Mouse (Mus musculus) MEL (cell line): Measurements from ENCODE around the gene Gm10563. TPM values are rescaled to one million over a fixed set of nuclear protein-coding genes. Genes with fewer than 3 reads are reported as not detected.

Experiments
- DNase-seq: peaks from one replicate; pipeline ENCODE4 v3.0.0; 2011; ENCODE audit warnings: low read depth, low spot score
- H3K27ac ChIP-seq: 2 replicates; pipeline ENCODE4 v1.5.1; 2012; ENCODE audit warnings: low read depth, mild to moderate bottlenecking, control low read depth, low read length, moderate library complexity; ENCODE audit not compliant: control insufficient read depth
- H3K27me3 ChIP-seq, 2 experiments: fragments of 150-350 bp in 1 of 2; sonication (generic) in 1 of 2; 2 replicates each; pipeline ENCODE4 v1.6.1; 2012; ENCODE audit warnings: low read length in 2 of 2, mild to moderate bottlenecking in 2 of 2, improper control_type of control experiment in 1 of 2, moderate library complexity in 1 of 2; ENCODE audit not compliant: insufficient read depth in 2 of 2, control insufficient read depth in 1 of 2
- H3K36me3 ChIP-seq, 2 experiments: 2 replicates each; pipeline ENCODE4 v1.6.1; 2012 to 2014; ENCODE audit warnings: low read length in 2 of 2, improper control_type of control experiment in 1 of 2, inconsistent platforms in 1 of 2, mild to moderate bottlenecking in 1 of 2; ENCODE audit not compliant: insufficient read depth in 2 of 2, control insufficient read depth in 1 of 2
- H3K4me1 ChIP-seq, 2 experiments: fragments of 150-350 bp in 1 of 2; sonication (generic) in 1 of 2; 2 replicates each; pipeline ENCODE4 v1.6.1; 2012; ENCODE audit warnings: low read length in 2 of 2, improper control_type of control experiment in 1 of 2, mild to moderate bottlenecking in 1 of 2; ENCODE audit not compliant: insufficient read depth in 2 of 2, control insufficient read depth in 1 of 2
- H3K4me3 ChIP-seq, 2 experiments: fragments of 150-350 bp in 1 of 2; sonication (generic) in 1 of 2; 2 replicates each; pipeline ENCODE4 v1.5.1; 2012; ENCODE audit warnings: low read depth in 2 of 2, low read length in 2 of 2, mild to moderate bottlenecking in 2 of 2, moderate library complexity in 2 of 2, control low read depth in 1 of 2, improper control_type of control experiment in 1 of 2; ENCODE audit not compliant: control insufficient read depth in 1 of 2, insufficient read depth in 1 of 2
- H3K79me2 ChIP-seq: 2 replicates; pipeline ENCODE4 v1.6.1; 2012; ENCODE audit warnings: mild to moderate bottlenecking, low read length, moderate library complexity; ENCODE audit not compliant: control insufficient read depth, poor library complexity, insufficient read depth
- H3K9ac ChIP-seq: 2 replicates; pipeline ENCODE4 v1.6.1; 2012; ENCODE audit warnings: low read depth, mild to moderate bottlenecking, control low read depth, low read length, moderate library complexity; ENCODE audit not compliant: control insufficient read depth, poor library complexity, severe bottlenecking
- H3K9me3 ChIP-seq: fragments of 150-350 bp; sonication (generic); replicated peaks from 2 replicates; pipeline ENCODE4 v1.6.1; 2012; ENCODE audit warnings: mild to moderate bottlenecking, low read length, improper control_type of control experiment, moderate library complexity; ENCODE audit not compliant: insufficient read depth
- BHLHE40 ChIP-seq: IDR thresholded peaks from 2 replicates; pipeline ENCODE4 v1.6.1; 2012; ENCODE audit warnings: low read depth, mild to moderate bottlenecking, inconsistent platforms, low read length, improper control_type of control experiment, borderline replicate concordance
- CHD1 ChIP-seq: IDR thresholded peaks from 2 replicates; pipeline ENCODE4 v1.6.1; 2012; ENCODE audit warnings: low read depth, mild to moderate bottlenecking, inconsistent platforms, low read length, improper control_type of control experiment
- CHD2 ChIP-seq: IDR thresholded peaks from 2 replicates; pipeline ENCODE4 v1.6.1; 2011; ENCODE audit warnings: low read length, improper control_type of control experiment
- GABPA ChIP-seq: IDR thresholded peaks from 2 replicates; pipeline ENCODE4 v1.6.1; 2012; ENCODE audit warnings: low read depth, mild to moderate bottlenecking, inconsistent platforms, low read length, improper control_type of control experiment, moderate library complexity
- GATA1 ChIP-seq: IDR thresholded peaks from 2 replicates; pipeline ENCODE4 v1.6.1; 2011; ENCODE audit warnings: low read depth, low read length, improper control_type of control experiment
- HCFC1 ChIP-seq: IDR thresholded peaks from 2 replicates; pipeline ENCODE4 v1.6.1; 2012; ENCODE audit warnings: low read depth, mild to moderate bottlenecking, inconsistent platforms, low read length, improper control_type of control experiment, moderate library complexity
- KAT2A ChIP-seq: conservative IDR thresholded peaks from 2 replicates; pipeline ENCODE4 v1.6.1; 2012; ENCODE audit warnings: low read depth, low read length, improper control_type of control experiment, inconsistent platforms
- MAFK ChIP-seq: IDR thresholded peaks from 2 replicates; pipeline ENCODE4 v1.6.1; 2011; ENCODE audit warnings: low read depth, mild to moderate bottlenecking, low read length, improper control_type of control experiment, borderline replicate concordance
- MAX ChIP-seq: IDR thresholded peaks from 2 replicates; pipeline ENCODE4 v1.6.1; 2011; ENCODE audit warnings: low read length, improper control_type of control experiment
- MEF2A ChIP-seq: IDR thresholded peaks from 2 replicates; pipeline ENCODE4 v1.6.1; 2014; ENCODE audit warnings: low read depth, mild to moderate bottlenecking, inconsistent platforms, low read length, improper control_type of control experiment; ENCODE audit not compliant: poor library complexity, insufficient replicate concordance, severe bottlenecking; ENCODE audit errors: extremely low read depth
- MXI1 ChIP-seq: IDR thresholded peaks from 2 replicates; pipeline ENCODE4 v1.6.1; 2011; ENCODE audit warnings: mild to moderate bottlenecking, low read depth, low read length, improper control_type of control experiment
- NRF1 ChIP-seq: IDR thresholded peaks from 2 replicates; pipeline ENCODE4 v1.6.1; 2014; ENCODE audit warnings: low read depth, mild to moderate bottlenecking, inconsistent platforms, low read length, improper control_type of control experiment, moderate library complexity; ENCODE audit not compliant: poor library complexity, insufficient read depth, severe bottlenecking
- POLR2A ChIP-seq, 2 experiments: IDR thresholded peaks; 2 replicates each; pipeline ENCODE4 v1.6.1; 2011 to 2012; ENCODE audit warnings: low read length in 2 of 2, mild to moderate bottlenecking in 2 of 2, control low read depth in 1 of 2, improper control_type of control experiment in 1 of 2, low read depth in 1 of 2, moderate library complexity in 1 of 2; ENCODE audit not compliant: control insufficient read depth in 1 of 2, insufficient read depth in 1 of 2, poor library complexity in 1 of 2
- POLR2AphosphoS2 ChIP-seq: IDR thresholded peaks from 2 replicates; pipeline ENCODE4 v1.6.1; 2011; ENCODE audit warnings: low read length, improper control_type of control experiment
- POLR2AphosphoS5 ChIP-seq: IDR thresholded peaks from 2 replicates; pipeline ENCODE4 v1.6.1; 2012; ENCODE audit warnings: low read depth, borderline replicate concordance, mild to moderate bottlenecking, inconsistent platforms, low read length, moderate library complexity, mixed read lengths
- SIN3A ChIP-seq: IDR thresholded peaks from 2 replicates; pipeline ENCODE4 v1.6.1; 2012; ENCODE audit warnings: low read length, improper control_type of control experiment, inconsistent platforms
- TBP ChIP-seq: IDR thresholded peaks from 2 replicates; pipeline ENCODE4 v1.8.0; 2011; ENCODE audit warnings: low read depth, low read length, improper control_type of control experiment
- USF1 ChIP-seq: IDR thresholded peaks from 2 replicates; pipeline ENCODE4 v1.6.1; 2014; ENCODE audit warnings: low read depth, mild to moderate bottlenecking, inconsistent platforms, low read length, improper control_type of control experiment, moderate library complexity
- ZC3H11A ChIP-seq: IDR thresholded peaks from 2 replicates; pipeline ENCODE4 v1.6.1; 2012; ENCODE audit warnings: low read depth, mild to moderate bottlenecking, inconsistent platforms, low read length, improper control_type of control experiment
- polyA plus RNA-seq, 2 experiments: library from polyadenylated mRNA; stranded (reverse) in 1 of 2; unstranded in 1 of 2; fragments of >175 nt in 1 of 2; fragments of >200 nt in 1 of 2; gene quantifications; 2 replicates each; pipeline versions ENCODE4 v1.2.1 to v1.2.4; 2012; ENCODE audit warnings: low replicate concordance in 2 of 2, low read depth in 1 of 2; ENCODE audit not compliant: insufficient read length in 2 of 2, insufficient read depth in 1 of 2, missing spikeins in 1 of 2
- total RNA-seq: library from RNA; depleted of rRNA; stranded (reverse); fragments of 300-350 nt; gene quantifications from 2 replicates; pipeline ENCODE4 v1.2.3, GENCODE M21; 2012

Gene Gm10563
- total and polyA plus RNA-seq, 3 experiments = not detected

- Histone ChIP-seq H3K79me2 (no peaks in the 10 kb centered on the region), H3K4me3 (no peak overlapping the region), H3K4me1 (peaks cover 0 to 8% of the 10 kb centered on the region in 2 experiments; a peak in 1 of 4 replicates), H3K9ac (no peak overlapping the region), H3K27ac (no peak overlapping the region), H3K9me3 (no peaks in the 10 kb centered on the region), H3K27me3 (no peaks in the 10 kb centered on the region), H3K36me3 (no peaks in the 10 kb centered on the region; a peak in 1 of 4 replicates)
- TF ChIP-seq MAFK (no peak), SIN3A (no peak), CHD2 (no peak), KAT2A (no peak), POLR2A (IDR thresholded peaks at IDR 0.05; ENCODE audit: control insufficient read depth in 1 of 2, insufficient read depth in 1 of 2, low read depth in 1 of 2, low read length in 2 of 2, poor library complexity in 1 of 2) (no peak), MEF2A (no peak), HCFC1 (no peak)
- DNase-seq = no peak
Measured at GRCm38 (mm10) chr4:155658961-155659360, 13.8 kb upstream of the Gm10563 start.

- H3K9me3 ChIP-seq = no peaks in the 10 kb centered on the region
Measured at GRCm38 (mm10) chr4:155656214-155656751, 11.1 kb upstream of the Gm10563 start.

More at GRCm38 (mm10) chr4:155656214-155656751, 11.1 kb upstream of the Gm10563 start:
- Histone ChIP-seq H3K27ac (no peak overlapping the region), H3K79me2 (no peaks in the 10 kb centered on the region), H3K4me3 (no peak overlapping the region), H3K4me1 (peaks cover 0 to 8% of the 10 kb centered on the region in 2 experiments; a peak in 1 of 4 replicates), H3K9ac (no peak overlapping the region), H3K36me3 (no peaks in the 10 kb centered on the region), H3K27me3 (no peaks in the 10 kb centered on the region)
- TF ChIP-seq ZC3H11A (no peak), TBP (no peak), POLR2A (IDR thresholded peaks at IDR 0.05; ENCODE audit: control insufficient read depth in 1 of 2, insufficient read depth in 1 of 2, low read depth in 1 of 2, low read length in 2 of 2, poor library complexity in 1 of 2) (no peak), NRF1 (no peak), USF1 (no peak), POLR2AphosphoS2 (no peak), CHD1 (no peak), BHLHE40 (no peak), POLR2AphosphoS5 (no peak), GATA1 (no peak), MEF2A (no peak), MAX (no peak), MXI1 (no peak), GABPA (no peak)
- no peak for DNase-seq
